Mouse (Mus musculus): ENCODE data around the gene Ccdc12. TPM values are rescaled to one million over a fixed set of nuclear protein-coding genes. Genes with fewer than 3 reads are reported as not detected.
"Not testable (repeated sequence)": the region's sequence is repeated elsewhere in the genome, so short reads cannot be mapped to it uniquely, and the experiment has no call there.

Ccdc12 gene
- total RNA-seq, 4 experiments from 2014 or later = 56.2 to 69.2 (median 65.3) TPM

DNA sequence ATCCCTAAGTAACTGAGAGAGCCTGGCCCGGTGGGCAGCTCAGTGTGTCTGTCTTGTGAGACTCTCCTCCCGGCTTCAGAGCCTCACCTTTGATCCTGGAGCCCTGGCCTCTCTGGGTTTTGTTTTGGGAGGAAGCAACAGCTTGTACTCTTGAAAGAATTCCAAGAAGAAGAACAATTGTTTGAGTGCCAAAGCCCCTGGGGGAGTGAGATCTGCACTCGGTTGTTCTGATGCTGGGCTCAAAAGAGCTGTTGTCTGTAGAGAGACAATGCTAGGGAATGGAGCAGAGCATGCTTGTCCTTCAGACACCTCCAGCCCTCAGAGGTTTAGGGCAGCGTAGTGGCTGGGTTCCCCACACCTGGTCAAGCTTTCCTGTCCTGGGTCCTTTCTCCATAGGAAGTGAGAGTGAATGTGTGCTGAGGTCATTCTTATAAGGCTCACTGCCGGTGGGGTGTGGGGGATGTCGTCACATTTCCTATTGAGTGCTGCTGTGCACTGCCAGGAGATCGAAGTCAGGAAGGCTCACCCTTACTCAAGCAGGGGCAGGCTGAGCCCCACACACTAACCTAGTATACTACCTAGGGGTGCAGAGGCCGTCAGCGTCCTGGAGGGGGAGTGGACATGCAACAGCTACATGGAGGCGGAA lies 16.9 kb downstream of the Ccdc12 start:
- peak; percentile 56 for DNase-seq (ENCODE audit: low spot score)

DNA sequence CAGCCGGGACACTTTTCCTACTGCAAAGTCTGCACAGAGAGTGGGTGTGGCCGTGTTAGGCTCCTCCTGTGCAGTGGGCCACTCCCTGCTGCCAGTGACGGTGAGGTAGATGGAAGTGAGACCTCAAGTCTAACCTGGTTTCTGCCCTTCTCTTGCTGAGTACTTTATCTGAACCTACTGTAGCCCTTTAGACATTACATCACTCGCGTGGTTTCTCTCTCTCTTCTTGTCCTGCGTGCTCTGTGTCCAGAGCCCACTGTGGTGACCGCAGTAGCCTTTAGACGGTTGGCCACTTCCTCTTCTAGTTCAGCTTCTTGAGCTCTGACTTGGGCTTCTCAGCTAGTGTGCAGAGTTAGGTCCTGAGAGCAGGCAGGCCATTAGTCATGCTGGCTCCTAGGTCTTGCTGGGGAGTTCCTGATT lies 20.2 kb downstream of the Ccdc12 start:
- DNase-seq (ENCODE audit: low spot score) = no peak

DNA sequence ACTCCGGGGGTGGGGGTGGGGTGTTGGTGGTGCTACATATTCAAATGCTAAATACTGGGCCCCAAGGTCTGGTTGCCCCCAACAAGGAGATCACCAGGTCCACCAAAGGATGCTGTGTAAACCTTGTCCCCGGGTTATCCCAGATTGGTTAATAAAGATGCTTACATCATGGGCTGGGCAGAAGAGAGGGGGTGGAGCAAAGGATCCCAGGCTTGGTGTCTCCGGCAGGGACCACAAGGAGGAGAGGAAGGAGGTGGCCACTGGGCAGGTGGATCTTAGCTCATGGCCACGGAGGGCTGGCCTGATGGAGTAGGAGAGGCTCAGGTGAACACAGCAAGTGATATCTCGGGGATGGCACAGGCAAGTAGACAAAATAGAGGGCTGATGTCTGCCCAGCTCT lies 22.6 kb downstream of the Ccdc12 start:
- DNase-seq (ENCODE audit: low spot score) = no peak

DNA sequence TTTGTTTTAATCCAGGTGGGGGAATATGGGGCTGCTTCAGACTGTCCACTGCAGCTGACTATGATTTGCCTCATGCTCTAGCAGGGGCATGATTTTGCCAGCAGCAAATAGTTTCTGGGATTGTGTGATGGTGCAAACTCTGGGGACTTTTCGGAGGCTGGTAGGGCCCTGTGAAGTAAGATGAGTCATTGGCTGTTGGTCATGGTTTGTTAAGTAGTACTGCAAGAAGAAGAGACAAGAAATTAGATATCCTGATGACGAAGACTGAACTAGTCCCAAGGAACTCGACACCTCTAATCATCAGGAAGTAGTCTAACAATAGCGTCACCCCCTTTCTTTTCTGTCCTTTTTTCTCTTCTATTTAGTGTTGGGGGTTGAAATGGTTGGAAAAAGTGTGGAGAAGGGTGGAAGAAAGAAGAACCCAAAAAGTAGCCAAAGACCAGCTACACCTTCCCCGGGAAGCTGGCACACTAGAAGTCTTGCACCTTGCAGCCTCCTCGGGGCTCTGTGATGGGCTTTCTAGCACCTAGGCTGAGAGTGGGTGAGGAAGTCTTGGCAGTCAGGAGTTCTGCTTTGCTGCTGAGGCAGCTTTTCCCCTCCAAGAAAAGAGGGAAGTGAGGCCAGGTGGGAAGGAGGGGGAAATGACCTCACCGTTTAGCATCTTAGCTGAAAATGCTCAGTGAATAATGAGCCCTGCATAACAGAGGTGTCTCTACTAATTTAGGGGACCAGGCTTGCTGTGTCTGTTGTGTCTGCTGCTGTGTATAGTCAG lies 24.6 kb downstream of the Ccdc12 start:
- no peak for DNase-seq (ENCODE audit: low spot score)

DNA sequence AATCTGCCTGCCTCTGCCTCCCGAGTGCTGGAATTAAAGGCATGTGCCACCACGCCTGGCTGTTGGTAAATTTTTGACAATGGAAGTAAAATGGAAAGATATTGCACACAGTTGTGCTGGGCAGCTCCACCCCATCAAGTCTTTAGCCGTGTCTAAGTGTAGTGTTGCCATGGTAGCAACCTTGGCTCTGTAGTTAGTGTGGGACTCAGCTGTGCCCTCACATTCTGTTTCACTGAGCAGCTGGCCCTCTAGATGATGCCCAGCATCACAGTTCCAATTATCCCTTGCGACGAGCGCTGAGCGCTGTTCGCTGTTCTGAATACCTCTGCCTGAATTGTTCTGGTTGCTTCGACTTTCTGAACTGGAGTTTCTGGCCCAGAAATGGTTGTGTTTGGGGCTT lies 25.5 kb downstream of the Ccdc12 start:
- DNase-seq (ENCODE audit: low spot score) = no peak

DNA sequence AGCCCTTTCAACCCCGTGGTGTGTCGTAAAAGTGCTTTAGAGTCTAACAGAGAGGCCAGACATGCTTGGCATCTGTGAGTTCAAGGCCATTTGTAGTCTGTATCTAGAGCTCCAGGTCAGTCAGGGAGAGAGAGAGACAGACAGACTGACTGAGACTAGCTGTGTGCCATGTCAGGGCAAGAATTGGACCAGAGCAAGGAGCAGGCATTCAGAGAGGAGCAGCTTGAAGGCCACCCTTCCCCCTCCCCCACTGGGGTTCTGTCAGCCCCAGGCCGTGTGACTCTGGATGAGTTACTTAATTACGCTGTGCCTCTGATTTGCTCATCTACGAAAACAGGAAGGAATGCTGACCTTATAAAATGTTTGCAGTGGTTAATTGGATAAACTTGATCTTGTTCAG lies 26.0 kb downstream of the Ccdc12 start:
- no peak for DNase-seq (ENCODE audit: low spot score)

DNA sequence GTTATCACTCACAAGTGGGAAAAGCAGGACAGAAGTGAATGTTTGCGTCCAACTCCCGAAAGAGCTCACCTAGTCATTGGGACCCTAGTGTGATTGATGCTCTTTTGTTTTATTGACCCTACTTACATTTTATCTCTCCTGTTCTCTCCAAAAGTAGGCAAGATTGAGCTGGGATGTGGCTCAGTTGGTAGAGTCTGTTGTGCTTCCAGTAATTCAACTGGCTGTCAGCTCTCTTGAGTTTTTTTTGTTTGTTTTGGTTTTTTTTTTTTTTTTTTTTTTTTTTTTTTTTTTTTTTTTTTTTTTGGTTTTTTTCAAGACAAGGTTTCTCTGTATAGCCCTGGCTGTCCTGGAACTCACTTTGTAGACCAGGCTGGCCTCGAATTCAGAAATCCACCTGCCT lies 26.4 kb downstream of the Ccdc12 start:
- DNase-seq (ENCODE audit: low spot score) = not testable (repeated sequence)

DNA sequence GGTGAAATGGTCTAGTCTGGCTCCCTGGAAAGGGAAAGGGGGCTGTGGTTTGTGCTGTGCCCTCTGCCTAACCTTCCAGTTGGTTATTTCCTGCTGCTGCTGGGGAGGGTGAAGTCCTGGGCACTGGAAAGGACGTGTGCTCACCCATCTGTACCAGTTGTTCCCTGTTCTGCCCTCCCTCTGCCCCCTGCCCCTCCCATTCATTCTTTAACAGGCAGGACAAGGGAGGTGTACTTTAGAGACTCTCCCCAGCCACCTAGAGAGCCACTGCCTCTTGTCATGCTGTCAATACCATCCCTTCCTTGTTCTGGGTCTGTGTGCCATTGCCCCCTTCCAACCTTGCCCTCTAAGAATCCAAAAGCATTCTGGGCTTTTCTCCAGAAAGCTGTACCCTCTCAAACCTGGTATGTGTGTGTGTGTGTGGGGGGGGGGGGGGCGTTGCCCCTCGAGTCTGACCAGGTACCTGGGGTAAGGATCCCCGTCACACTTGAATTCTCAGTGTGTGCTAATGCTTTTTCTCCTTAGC lies 27.3 kb downstream of the Ccdc12 start:
- no peak for DNase-seq (ENCODE audit: low spot score)

DNA sequence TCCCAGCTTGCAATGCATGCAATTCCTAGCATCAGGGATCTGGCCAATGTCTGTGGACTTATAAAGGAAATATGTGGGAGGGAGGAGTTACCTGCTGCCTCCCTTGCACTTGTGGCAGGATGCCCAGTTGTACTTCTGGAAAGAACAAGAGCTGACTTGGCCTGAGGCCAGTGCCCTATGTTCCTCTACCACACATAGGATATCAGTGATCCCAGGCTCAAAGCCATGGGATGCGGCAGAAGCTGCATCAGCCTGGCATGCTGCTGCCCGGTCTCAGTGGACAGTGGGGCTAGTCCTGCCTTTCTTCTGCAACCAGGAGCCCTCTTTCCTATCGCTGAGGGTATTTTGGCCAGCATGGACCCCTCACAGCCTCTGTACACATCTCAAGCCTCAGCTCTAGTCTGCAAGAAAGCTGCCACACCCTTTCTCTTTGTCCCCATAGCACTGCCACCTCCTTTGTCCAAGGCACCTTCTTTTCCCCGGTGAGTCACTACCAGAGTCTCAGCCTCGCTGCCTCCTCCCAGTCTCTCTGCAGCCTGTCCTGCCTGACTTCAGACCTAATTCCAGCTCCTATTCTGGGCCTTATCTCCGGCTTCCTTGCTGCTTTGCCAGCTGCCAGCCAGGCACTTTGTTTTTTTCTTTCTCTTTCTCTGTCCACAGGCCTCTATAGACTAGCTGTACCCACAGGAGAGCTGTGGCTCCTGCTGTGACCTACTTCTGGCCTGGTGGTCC lies 28.0 kb downstream of the Ccdc12 start:
- DNase-seq (ENCODE audit: low spot score) = peak; percentile 65

DNA sequence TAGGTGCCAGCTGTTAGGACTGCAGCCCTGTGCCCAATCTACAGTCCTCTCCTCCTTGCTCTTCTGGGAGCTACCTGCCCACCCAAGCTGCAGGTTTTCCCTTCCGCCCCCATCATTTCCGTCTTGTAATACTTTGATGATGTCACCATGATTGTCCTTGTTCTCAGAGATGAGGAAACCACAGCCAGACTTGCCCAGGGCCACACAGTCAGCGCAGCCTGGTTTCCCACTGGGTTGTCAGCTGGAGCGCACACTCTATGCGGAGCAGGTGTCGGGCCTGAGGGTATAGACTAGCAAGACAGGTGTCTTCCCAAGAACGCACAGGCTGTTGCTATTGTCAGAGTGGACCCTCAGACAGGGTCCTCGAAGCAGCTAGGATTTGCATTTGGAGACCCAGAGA lies 28.9 kb downstream of the Ccdc12 start:
- DNase-seq (ENCODE audit: low spot score) = no peak

DNA sequence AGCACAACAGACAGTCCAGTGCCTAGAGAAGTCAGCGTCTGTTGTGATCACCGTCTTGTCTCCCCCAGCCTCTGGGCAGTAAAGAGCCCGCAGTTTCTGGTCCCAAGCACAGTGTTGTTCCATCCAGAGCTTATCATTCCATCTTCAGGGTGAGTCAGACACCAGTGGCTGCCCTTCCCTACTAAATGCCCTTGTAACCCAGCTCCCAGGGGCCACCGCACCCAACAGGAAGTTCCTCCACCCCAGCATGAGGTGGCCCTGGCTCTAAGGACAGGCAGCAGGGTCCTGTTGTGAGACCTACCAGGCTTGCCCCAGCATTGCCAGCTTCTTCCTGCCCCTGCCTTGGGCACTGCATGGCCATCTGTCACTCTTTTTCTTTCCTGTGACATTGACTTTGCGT lies 29.3 kb downstream of the Ccdc12 start:
- no peak for DNase-seq (ENCODE audit: low spot score)

DNA sequence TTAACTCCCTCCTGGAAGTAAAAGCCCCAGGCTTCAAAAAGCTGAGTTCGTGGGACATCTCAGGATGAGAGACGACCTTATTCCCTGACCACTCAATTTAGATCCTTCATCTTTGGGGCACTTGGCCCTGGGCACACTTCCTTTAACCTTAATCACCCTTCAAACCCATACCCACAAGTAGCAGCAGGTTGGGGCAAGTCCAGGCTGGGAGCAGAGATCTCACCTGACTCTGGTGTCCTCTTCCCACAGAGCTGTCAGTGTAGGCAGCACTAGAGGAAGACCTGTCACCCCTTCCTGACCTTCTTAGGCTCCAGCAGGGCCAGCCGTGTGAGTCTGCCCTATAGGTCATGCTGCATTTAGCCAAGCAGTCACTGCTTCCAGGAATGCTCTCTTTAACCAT lies 30.2 kb downstream of the Ccdc12 start:
- no peak for DNase-seq (ENCODE audit: low spot score)

DNA sequence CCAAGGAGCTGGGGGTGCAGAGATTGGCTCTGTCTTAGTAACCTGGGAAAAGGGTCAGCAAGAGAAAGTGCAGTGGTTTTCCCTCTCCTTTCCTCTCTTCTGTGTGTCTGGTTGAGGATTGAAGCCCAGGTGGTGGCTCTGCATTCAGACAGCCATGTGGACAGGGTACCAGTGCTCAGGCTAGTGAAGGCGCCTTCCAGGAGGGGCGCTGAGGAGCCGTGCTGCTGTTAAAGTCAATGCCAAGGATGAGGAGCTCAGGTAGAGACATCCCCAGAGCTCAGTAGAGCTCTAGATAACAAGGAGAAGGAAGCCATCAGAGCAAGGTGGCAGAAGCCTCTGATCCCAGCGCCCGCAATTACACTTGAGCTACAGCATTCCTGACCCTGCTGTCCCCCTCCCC lies 30.8 kb downstream of the Ccdc12 start:
- no peak for DNase-seq (ENCODE audit: low spot score)

DNA sequence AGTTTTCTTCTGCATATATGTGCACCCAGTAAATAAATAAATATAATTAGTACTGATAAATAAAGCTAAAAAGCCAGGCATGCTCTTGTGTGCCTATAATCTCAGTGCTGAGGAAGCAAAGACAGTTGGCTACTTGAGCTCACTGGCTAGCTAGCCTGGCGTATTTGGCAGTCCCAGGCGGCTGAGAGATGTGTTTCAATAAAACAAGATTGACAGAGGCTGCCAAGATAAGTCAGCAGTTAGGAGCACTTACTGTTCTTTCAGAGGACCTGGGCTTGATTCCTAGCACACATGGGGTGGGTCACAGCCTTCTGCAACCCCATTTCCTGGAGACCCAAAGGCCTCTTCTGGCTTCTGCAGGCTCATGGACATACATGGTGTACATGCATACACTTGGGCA lies 31.5 kb downstream of the Ccdc12 start:
- DNase-seq (ENCODE audit: low spot score) = no peak

DNA sequence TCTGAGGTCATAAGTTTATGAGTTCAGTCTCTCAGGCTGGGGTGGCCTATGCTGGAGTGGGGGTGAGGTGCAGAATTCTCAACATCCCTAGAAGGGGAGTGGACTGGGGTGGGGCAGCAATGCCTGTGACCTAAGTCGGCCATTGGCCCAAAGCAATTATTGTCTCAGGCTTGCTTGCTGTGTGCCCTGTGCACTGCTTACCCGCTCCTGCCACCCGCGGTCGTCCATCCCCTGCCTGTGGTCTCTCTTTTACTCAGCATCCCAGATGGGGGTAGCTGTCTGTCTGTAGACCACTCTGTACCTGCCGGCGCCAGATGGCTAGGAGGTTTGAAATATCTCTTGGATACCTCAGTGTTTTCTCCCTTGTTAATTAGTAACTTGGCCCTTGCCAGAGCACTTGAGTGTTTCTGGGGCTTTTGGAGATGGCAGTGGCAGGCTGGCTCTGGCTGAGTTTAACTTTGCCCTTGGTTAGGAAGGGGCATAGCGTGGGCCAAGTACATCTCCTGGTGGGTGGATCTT lies 33.0 kb downstream of the Ccdc12 start:
- no peak for DNase-seq (ENCODE audit: low spot score)

DNA sequence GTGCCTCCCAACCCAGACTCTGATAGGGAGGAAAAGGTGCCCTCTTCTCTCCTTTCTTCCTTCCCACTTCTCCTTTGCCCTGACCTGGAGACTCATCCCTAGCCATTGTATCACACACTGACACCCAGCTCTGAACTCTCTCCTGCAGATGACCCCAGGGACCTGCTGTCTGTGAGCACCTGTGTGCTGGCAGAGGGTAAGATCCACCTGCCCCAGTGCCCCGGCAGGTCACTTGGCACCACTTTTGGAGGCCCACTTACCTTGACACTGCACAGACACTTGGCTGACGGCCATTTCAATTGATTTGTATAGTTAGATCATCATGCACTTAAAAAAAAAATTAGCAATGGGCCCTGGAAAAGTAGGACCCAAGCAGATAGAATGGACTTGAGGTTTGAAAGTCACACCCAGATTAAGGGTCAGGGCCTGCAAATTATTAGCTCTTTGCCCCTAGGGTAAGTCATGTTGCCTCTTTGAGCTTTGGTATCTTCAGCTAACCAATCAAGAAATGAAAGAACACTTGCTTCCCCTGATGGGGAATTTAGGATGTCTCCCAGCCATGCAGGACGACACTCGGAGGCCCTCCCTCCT lies 39.0 kb downstream of the Ccdc12 start:
- no peak for DNase-seq (ENCODE audit: low spot score)

DNA sequence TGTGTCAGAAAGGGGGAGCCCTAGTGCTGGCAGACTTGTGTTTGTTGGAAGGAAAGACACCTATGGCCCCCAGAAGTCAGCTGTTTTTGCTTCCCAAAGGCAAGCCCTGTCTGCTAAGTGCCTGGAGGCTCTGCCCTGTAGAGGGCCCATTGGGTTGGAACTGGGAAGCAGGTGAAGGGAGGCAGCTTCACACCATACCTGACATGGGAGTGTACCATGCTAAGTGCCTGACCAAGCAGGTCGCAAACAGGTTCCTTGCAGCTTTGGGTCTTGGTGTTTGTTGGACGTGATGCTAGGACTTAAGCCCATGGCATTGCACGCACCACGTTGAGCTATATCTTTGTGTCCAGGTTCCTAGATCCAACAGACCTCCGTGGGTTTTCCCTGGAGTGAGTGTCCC lies 40.1 kb downstream of the Ccdc12 start:
- no peak for DNase-seq (ENCODE audit: low spot score)

DNA sequence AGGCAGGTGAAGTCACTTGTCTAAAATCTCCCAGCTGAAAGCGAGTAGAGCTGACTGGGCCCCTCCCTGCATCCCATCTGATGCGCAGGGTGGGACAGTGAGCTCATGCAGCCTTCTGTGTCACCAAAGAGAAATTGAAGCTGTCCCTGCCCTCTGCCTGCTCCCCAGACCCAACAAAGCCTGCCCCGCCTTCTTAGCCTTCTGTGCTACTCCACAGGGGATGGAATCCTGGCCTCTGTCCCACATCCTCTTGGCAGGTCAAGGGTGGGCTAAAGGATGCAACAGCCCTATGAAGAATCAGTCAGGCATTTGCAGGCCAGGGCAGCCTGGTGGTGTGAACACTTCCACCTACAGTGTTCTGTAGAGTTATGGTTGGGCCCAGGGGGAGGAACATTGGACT lies 41.2 kb downstream of the Ccdc12 start:
- DNase-seq (ENCODE audit: low spot score) = no peak

DNA sequence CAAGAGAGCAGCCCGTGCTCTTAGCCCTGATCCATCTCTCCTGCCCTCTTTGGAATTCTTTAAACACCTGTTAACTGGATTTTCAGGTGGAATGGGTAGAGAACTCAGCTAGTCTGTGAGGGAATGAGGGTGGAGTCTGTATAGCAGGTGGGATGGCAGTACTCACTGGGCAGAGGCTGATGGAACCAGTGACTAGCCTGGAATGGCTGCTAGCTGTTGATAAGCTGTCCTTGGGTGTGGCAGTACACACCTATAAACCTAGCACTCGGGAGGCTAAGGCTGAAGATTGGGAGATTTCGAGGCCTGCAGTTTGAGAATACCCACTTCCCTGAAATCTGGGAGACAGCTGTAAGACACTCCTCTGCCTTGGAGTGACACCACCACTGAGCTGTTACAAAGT lies 43.3 kb downstream of the Ccdc12 start:
- DNase-seq (ENCODE audit: low spot score) = no peak

DNA sequence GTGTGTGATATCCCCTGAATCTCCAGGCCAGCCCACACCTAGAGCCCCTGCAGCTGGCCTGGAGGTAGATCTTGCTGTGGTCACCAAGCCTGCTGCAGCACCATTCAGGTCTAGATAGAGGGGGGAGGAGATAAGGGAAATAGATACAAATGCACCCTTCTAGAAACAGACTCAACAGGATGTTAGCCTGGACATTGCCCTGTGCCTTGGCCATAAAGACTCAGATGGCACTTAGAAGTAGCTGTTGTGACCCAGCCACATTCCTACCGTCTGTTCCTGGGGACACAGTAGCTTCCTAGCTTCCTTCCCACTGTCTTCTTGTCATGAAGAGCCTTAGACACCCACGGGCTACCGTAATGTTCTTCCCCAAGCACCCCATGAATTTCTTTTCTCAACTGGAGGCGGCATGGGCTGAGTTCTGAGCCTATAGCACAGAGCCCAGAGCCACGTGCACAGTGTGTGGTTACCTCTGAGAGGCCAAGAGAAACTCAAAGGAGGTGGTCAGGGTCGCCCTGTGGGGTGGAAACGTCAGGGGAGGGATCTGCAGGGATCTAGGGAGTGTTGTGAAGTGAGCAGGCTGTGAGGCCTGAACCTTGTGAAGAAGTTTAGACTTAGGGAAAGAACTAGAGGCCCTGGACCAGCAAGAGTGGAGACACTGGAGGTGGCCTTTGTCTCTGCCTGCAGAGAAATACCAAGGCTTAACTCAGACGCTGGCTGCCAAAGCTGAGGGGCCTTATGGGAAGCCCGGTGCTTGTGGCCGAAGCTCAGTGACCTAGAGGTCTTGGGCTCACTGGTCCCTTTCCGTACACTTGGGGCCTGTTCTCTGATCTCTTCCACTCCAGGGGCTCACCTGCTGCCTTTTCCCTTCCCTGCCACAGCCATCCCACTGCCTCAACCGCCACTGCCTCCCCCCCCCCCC lies 45.1 kb downstream of the Ccdc12 start:
- DNase-seq (ENCODE audit: low spot score) = no peak

DNA sequence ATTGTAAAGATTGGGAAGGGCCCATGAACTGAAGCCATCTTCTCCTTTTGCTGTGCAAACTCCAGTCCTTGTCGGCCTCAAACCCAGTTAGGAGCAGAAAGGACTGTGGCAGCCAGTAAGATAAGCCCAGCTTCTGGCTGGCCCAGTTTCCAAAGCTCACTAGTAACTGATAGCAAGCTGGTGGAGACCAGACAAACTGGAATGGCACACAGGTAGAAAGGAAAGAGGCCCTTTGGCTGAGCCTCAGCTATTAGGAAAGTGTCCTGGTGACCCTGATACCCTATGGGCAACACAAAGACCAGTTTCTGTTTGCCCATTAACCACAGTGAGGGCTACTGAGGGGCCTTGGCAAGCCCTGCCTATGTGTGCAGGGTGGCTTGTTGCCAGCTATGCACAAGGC lies 46.5 kb downstream of the Ccdc12 start:
- no peak for DNase-seq (ENCODE audit: low spot score)
